Mouse (Mus musculus) hindbrain, embryonic 16.5 days (tissue): ENCODE data around the gene Kcng4. TPM values are rescaled to one million over a fixed set of nuclear protein-coding genes. Genes with fewer than 3 reads are reported as not detected.

ENCODE experiments used
- ATAC-seq: fragments of 200-750 bp; cut with Nextera tagmentation; 2 replicates; pipeline ENCODE4 v1.8.0; 2017; ENCODE audit warnings: moderate TSS enrichment, moderate library complexity
- H3K27ac ChIP-seq: fragments of 300-500 bp; sonication (generic); 2 replicates; pipeline ENCODE4 v1.5.1; 2014; ENCODE audit warnings: low read depth, mild to moderate bottlenecking, control low read depth, low read length, moderate library complexity
- H3K27me3 ChIP-seq: fragments of 300-500 bp; sonication (generic); replicated peaks from 2 replicates; pipeline ENCODE4 v1.6.1; 2014; ENCODE audit warnings: low read length; ENCODE audit not compliant: control insufficient read depth, insufficient read depth
- H3K36me3 ChIP-seq: fragments of 300-500 bp; sonication (generic); 2 replicates; pipeline ENCODE4 v1.6.1; 2014; ENCODE audit warnings: mild to moderate bottlenecking, low read length, moderate library complexity, mixed read lengths; ENCODE audit not compliant: control insufficient read depth, insufficient read depth
- H3K4me1 ChIP-seq: fragments of 300-500 bp; sonication (generic); 2 replicates; pipeline ENCODE4 v1.6.1; 2014; ENCODE audit warnings: low read depth, low read length; ENCODE audit not compliant: control insufficient read depth, insufficient read depth
- H3K4me2 ChIP-seq: fragments of 300-500 bp; sonication (generic); 2 replicates; pipeline ENCODE4 v1.6.1; 2014; ENCODE audit warnings: mild to moderate bottlenecking, low read length, control low read depth, moderate library complexity
- H3K4me3 ChIP-seq: fragments of 300-500 bp; sonication (generic); 2 replicates; pipeline ENCODE4 v1.5.1; 2014; ENCODE audit warnings: mild to moderate bottlenecking, low read length, control low read depth, moderate library complexity
- H3K9ac ChIP-seq: fragments of 300-500 bp; sonication (generic); 2 replicates; pipeline ENCODE4 v1.6.1; 2014; ENCODE audit warnings: low read depth, mild to moderate bottlenecking, control low read depth, low read length, moderate library complexity
- H3K9me3 ChIP-seq: fragments of 300-500 bp; sonication (generic); 2 replicates; pipeline ENCODE4 v1.6.1; 2014; ENCODE audit warnings: mild to moderate bottlenecking, low read length, moderate library complexity; ENCODE audit not compliant: control insufficient read depth
- WGBS: fragments of 180-500 bp; shearing (Covaris S2); extraction: QIAGEN DNeasy Blood & Tissue Kit; methylation state at CpG from one replicate; pipeline ENCODE4 v1.1.7; 2014; 5-methylcytosine and 5-hydroxymethylcytosine counted together
- polyA plus RNA-seq: library from polyadenylated mRNA; unstranded; fragments of >200 nt; fragmentation: Nextera tagmentation; extraction: Ambion mirVana; gene quantifications from 2 replicates; pipeline ENCODE4 v1.2.1, GENCODE M21; 2015

The Kcng4 gene
- polyA plus RNA-seq, 1 experiment from 2014 or later: 0.13 TPM

- Histone ChIP-seq H3K9ac (peak overlapping the region; percentile 9; the same call in 1 of the 2 replicates), H3K27ac (no peak overlapping the region), H3K4me3 (peak overlapping the region; percentile 26), H3K4me2 (peak overlapping the region; percentile 57), H3K27me3 (no peaks in the 10 kb centered on the region), H3K4me1 (no peaks in the 10 kb centered on the region; the same call in 1 of the 2 replicates), H3K36me3 (no peaks in the 10 kb centered on the region), H3K9me3 (no peaks in the 10 kb centered on the region)
- no peak for ATAC-seq
- WGBS: 29% methylated on average over 19 of the region's 24 CpGs
Observed at GRCm38 (mm10) chr8:119585901-119586300, 49.6 kb downstream of the Kcng4 start.

DNA sequence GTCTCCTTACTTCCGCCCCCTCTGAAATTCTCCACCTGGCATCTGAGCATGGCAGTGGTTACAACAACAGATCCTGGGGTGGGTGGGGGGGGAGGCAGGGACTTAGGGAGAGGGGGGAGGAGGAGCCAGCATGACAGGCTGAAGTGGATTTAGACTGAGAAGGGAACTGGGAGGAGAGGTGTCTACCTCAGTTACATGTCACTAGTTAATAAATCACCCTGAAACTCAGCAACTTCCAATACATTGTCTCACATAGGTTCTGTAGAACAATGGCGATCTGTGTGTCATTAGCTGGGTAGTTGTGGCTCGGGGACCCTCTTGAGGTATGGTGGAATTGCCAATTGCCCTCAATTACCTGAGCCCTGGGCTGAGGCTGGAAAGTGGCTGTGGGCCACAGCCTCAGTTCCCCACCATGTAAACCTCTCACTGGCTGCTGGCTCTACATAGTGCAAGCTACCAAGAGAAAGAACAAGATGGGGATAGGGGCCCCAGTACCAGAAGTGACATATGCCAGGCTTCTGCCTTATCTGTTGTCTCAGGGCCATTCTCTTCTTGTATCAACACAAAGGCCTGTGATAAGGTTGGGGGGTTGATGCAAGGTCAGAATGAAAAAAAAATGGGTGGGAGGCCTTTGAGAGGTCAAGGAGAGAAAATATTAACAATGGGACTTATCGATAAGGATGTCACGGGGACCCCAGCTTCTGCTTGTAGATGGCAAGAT lies 54.9 kb downstream of the Kcng4 start:
- WGBS: 77% methylated on average over 5 of the region's 5 CpGs
- Histone ChIP-seq H3K4me1 (peaks cover 1% of the 10 kb centered on the region; the same call in 1 of the 2 replicates), H3K9ac (no peak overlapping the region)

GRCm38 (mm10) chr8:119579096-119579495 lies 56.4 kb downstream of the Kcng4 start:
- Histone ChIP-seq H3K27ac (no peak overlapping the region), H3K36me3 (no peaks in the 10 kb centered on the region), H3K9me3 (no peaks in the 10 kb centered on the region), H3K9ac (no peak overlapping the region), H3K4me2 (no peak overlapping the region), H3K4me3 (no peak overlapping the region), H3K4me1 (peaks cover 4% of the 10 kb centered on the region), H3K27me3 (peaks cover 6% of the 10 kb centered on the region; the same call in 1 of the 2 replicates)
- WGBS: 41% methylated on average over 13 of the region's 13 CpGs
- ATAC-seq: no peak

More for the DNA sequence above, 54.9 kb downstream of the Kcng4 start:
- no peak for ATAC-seq
- H3K36me3 ChIP-seq: no peaks in the 10 kb centered on the region
- H3K4me3 ChIP-seq: no peak overlapping the region
- H3K27me3 ChIP-seq: peaks cover 6% of the 10 kb centered on the region; the same call in 1 of the 2 replicates
- no peaks in the 10 kb centered on the region for H3K9me3 ChIP-seq
- no peak overlapping the region for H3K4me2 ChIP-seq
- H3K27ac ChIP-seq: no peak overlapping the region

- H3K36me3 ChIP-seq: no peaks in the 10 kb centered on the region
- peak overlapping the region; percentile 68 for H3K4me2 ChIP-seq
- ATAC-seq: no peak; the same call in 1 of the 2 replicates
- peak overlapping the region; percentile 88 for H3K9ac ChIP-seq
- 1% methylated on average over 16 of the region's 16 CpGs for WGBS
- peaks cover 12% of the 10 kb centered on the region for H3K4me1 ChIP-seq
- H3K9me3 ChIP-seq: no peaks in the 10 kb centered on the region
- H3K27ac ChIP-seq: no peak overlapping the region
- peaks cover 6% of the 10 kb centered on the region; the same call in 1 of the 2 replicates for H3K27me3 ChIP-seq
- peak overlapping the region; percentile 88 for H3K4me3 ChIP-seq
Observed at GRCm38 (mm10) chr8:119575366-119575726, 60.1 kb downstream of the Kcng4 start.

DNA sequence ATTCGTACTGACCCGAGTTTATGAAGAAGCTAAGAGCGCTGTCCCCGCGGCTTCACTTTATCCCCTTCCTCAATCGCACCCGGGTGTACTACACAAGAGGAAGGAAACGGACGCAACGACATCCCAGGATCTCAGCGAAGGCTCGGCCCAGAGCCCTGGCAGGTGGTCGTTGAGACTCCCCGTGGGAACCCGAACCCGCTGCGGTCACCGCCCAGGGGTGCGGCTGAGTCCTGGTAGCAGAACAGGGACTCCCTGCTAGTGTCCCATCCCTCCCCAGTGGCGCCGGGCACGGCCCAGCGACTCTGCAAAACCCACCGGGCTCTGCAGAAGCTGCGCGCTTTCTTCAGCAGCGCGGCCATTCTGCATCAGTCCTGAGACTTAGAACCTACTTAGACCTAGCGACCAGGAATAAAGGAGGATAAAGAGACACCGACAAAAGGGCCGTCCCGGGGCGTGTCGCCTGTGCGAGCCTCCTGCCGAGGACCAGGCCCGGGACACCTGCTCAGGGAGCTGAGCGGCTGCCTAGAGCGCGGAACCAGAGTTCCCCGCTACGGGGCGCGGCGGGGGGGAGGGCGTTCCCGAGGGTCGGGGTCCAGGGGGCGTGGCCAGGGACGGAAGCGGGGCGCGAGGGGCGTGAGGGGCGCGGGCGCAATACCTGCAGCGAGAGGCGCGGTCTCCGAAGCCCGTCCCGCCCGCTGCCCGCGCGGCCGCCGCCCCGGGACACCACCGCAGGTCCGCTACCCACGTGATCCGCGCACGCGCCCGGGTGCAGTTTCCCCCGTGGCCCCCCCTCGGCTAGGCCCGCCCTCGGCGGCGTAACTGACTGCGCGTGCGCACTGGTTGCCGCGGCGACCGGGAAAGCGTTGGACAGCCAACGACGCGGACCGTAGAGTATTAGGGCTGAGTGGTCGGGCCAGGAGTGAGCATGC lies 60.8 kb downstream of the Kcng4 start, which contains the start of the genes Hsdl1 and Dnaaf1:
Hsdl1 (minus strand) TSS at position 747 of the 929 bp plus-strand sequence.
Dnaaf1 (plus strand) TSS at position 799 of the 929 bp plus-strand sequence.
- H3K36me3 ChIP-seq: no peaks in the 10 kb centered on the region
- H3K4me2 ChIP-seq: peak within 1 kb of the TSS; percentile 68
- under 1% methylated on average over 55 of the region's 97 CpGs for WGBS
- peaks cover 12% of the 10 kb centered on the region for H3K4me1 ChIP-seq
- no peaks in the 10 kb centered on the region for H3K9me3 ChIP-seq
- ATAC-seq: peak; percentile 88
- H3K9ac ChIP-seq: peak within 1 kb of the TSS; percentile 88
- H3K27ac ChIP-seq: peak within 1 kb of the TSS; percentile 79
- peak within 1 kb of the TSS; percentile 88 for H3K4me3 ChIP-seq
- H3K27me3 ChIP-seq: peaks cover 6% of the 10 kb centered on the region; the same call in 1 of the 2 replicates

Other genes starting within 250 kb of the Kcng4 start
- 16.1 and 16.5 TPM in 2 replicates for gene Mlycd, start 240.8 kb downstream of the Kcng4 start, polyA plus RNA-seq
- gene Osgin1, start 201.6 kb downstream of the Kcng4 start, polyA plus RNA-seq: 0.26 and 0.63 TPM in 2 replicates
- gene Necab2, start 189.0 kb downstream of the Kcng4 start, polyA plus RNA-seq: 52.2 and 56.9 TPM in 2 replicates
- gene Slc38a8, start 134.0 kb downstream of the Kcng4 start, polyA plus RNA-seq: 0.11 TPM in 1 of 2 replicates, not detected in the other
- gene Mbtps1, start 76.9 kb downstream of the Kcng4 start, polyA plus RNA-seq: 46.3 and 55.0 TPM in 2 replicates
- 161 and 169 TPM in 2 replicates for gene Hsdl1, start 60.5 kb downstream of the Kcng4 start, polyA plus RNA-seq
- 0.61 and 0.69 TPM in 2 replicates for gene Dnaaf1, start 60.4 kb downstream of the Kcng4 start, polyA plus RNA-seq
- gene Taf1c, start 30.5 kb downstream of the Kcng4 start, polyA plus RNA-seq: 13.0 and 15.2 TPM in 2 replicates
- 0.23 and 0.29 TPM in 2 replicates for gene Adad2, start 22.9 kb downstream of the Kcng4 start, polyA plus RNA-seq
- gene Wfdc1, start 30.7 kb upstream of the Kcng4 start, polyA plus RNA-seq: 7.1 and 8.3 TPM in 2 replicates
- 0.49 and 0.75 TPM in 2 replicates for gene Atp2c2, start 64.3 kb upstream of the Kcng4 start, polyA plus RNA-seq
- 11.4 and 13.4 TPM in 2 replicates for gene Tldc1, start 142.7 kb upstream of the Kcng4 start, polyA plus RNA-seq
- 112 and 127 TPM in 2 replicates for gene Cotl1, start 204.9 kb upstream of the Kcng4 start, polyA plus RNA-seq
- gene Klhl36, start 226.6 kb upstream of the Kcng4 start, polyA plus RNA-seq: 20.3 and 20.5 TPM in 2 replicates